Mouse (Mus musculus): Measurements from ENCODE around the gene Acvr1.

DNA sequence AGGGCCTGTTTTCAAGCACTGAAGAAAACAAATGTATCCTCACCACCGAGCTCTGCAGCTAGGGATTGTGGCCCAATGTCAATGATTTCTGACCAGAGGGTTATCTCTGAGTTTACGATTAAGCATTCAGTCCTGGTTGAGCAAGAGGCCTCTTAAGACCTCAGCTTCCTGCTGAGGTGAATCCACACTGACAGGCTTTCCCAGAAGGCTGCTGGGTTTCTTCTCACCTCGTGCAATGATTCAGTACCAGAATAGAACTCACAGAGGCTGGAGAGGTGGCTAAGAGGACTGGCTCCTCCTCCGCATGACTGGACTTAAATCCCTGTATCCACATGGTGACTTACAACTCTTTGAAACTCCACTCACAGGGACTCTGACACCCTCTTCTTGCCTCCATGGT lies 123.8 kb downstream of the Acvr1 start:
- no peak for TF ChIP-seq CTCF (IDR thresholded peaks at IDR 0.05; ENCODE audit: low read depth)
- TF ChIP-seq EP300 (IDR thresholded peaks at IDR 0.05; ENCODE audit: low read depth) = no peak

Measured in liver, postnatal 0 days (tissue).